Mouse (Mus musculus) MEL (cell line): ENCODE results near the gene Gpatch11. TPM values are rescaled to one million over a fixed set of nuclear protein-coding genes. Genes with fewer than 3 reads are reported as not detected.

ENCODE experiments used
- DNase-seq: peaks from one replicate; pipeline ENCODE4 v3.0.0; 2011; ENCODE audit warnings: low read depth, low spot score
- H3K27ac ChIP-seq: 2 replicates; pipeline ENCODE4 v1.5.1; 2012; ENCODE audit warnings: low read depth, mild to moderate bottlenecking, control low read depth, low read length, moderate library complexity; ENCODE audit not compliant: control insufficient read depth
- H3K27me3 ChIP-seq, 2 experiments: fragments of 150-350 bp in 1 of 2; sonication (generic) in 1 of 2; 2 replicates each; pipeline ENCODE4 v1.6.1; 2012; ENCODE audit warnings: low read length in 2 of 2, mild to moderate bottlenecking in 2 of 2, improper control_type of control experiment in 1 of 2, moderate library complexity in 1 of 2; ENCODE audit not compliant: insufficient read depth in 2 of 2, control insufficient read depth in 1 of 2
- H3K36me3 ChIP-seq, 2 experiments: 2 replicates each; pipeline ENCODE4 v1.6.1; 2012 to 2014; ENCODE audit warnings: low read length in 2 of 2, improper control_type of control experiment in 1 of 2, inconsistent platforms in 1 of 2, mild to moderate bottlenecking in 1 of 2; ENCODE audit not compliant: insufficient read depth in 2 of 2, control insufficient read depth in 1 of 2
- H3K4me1 ChIP-seq, 2 experiments: fragments of 150-350 bp in 1 of 2; sonication (generic) in 1 of 2; 2 replicates each; pipeline ENCODE4 v1.6.1; 2012; ENCODE audit warnings: low read length in 2 of 2, improper control_type of control experiment in 1 of 2, mild to moderate bottlenecking in 1 of 2; ENCODE audit not compliant: insufficient read depth in 2 of 2, control insufficient read depth in 1 of 2
- H3K4me3 ChIP-seq, 2 experiments: fragments of 150-350 bp in 1 of 2; sonication (generic) in 1 of 2; 2 replicates each; pipeline ENCODE4 v1.5.1; 2012; ENCODE audit warnings: low read depth in 2 of 2, low read length in 2 of 2, mild to moderate bottlenecking in 2 of 2, moderate library complexity in 2 of 2, control low read depth in 1 of 2, improper control_type of control experiment in 1 of 2; ENCODE audit not compliant: control insufficient read depth in 1 of 2, insufficient read depth in 1 of 2
- H3K79me2 ChIP-seq: 2 replicates; pipeline ENCODE4 v1.6.1; 2012; ENCODE audit warnings: mild to moderate bottlenecking, low read length, moderate library complexity; ENCODE audit not compliant: control insufficient read depth, poor library complexity, insufficient read depth
- H3K9ac ChIP-seq: 2 replicates; pipeline ENCODE4 v1.6.1; 2012; ENCODE audit warnings: low read depth, mild to moderate bottlenecking, control low read depth, low read length, moderate library complexity; ENCODE audit not compliant: control insufficient read depth, poor library complexity, severe bottlenecking
- H3K9me3 ChIP-seq: fragments of 150-350 bp; sonication (generic); replicated peaks from 2 replicates; pipeline ENCODE4 v1.6.1; 2012; ENCODE audit warnings: mild to moderate bottlenecking, low read length, improper control_type of control experiment, moderate library complexity; ENCODE audit not compliant: insufficient read depth
- CHD1 ChIP-seq: IDR thresholded peaks from 2 replicates; pipeline ENCODE4 v1.6.1; 2012; ENCODE audit warnings: low read depth, mild to moderate bottlenecking, inconsistent platforms, low read length, improper control_type of control experiment
- CHD2 ChIP-seq: IDR thresholded peaks from 2 replicates; pipeline ENCODE4 v1.6.1; 2011; ENCODE audit warnings: low read length, improper control_type of control experiment
- CTCF ChIP-seq, 3 experiments: IDR thresholded peaks in 2 of 3; conservative IDR thresholded peaks in 1 of 3; 2 replicates each; pipeline ENCODE4 v1.5.1; 2011 to 2012; ENCODE audit warnings: low read length in 3 of 3, low read depth in 2 of 3, mild to moderate bottlenecking in 2 of 3, improper control_type of control experiment in 1 of 3, inconsistent platforms in 1 of 3, mixed read lengths in 1 of 3, moderate library complexity in 1 of 3; ENCODE audit not compliant: control insufficient read depth in 1 of 3, insufficient read depth in 1 of 3, poor library complexity in 1 of 3, severe bottlenecking in 1 of 3
- ELF1 ChIP-seq: IDR thresholded peaks from 2 replicates; pipeline ENCODE4 v1.6.1; 2014; ENCODE audit warnings: low read depth, mild to moderate bottlenecking, inconsistent platforms, low read length, improper control_type of control experiment, moderate library complexity
- EP300 ChIP-seq, 2 experiments: IDR thresholded peaks; 2 replicates each; pipeline ENCODE4 v1.6.1; 2011; ENCODE audit warnings: improper control_type of control experiment in 2 of 2, low read length in 2 of 2, low read depth in 1 of 2, mild to moderate bottlenecking in 1 of 2
- ETS1 ChIP-seq: IDR thresholded peaks from 2 replicates; pipeline ENCODE4 v1.6.1; 2012; ENCODE audit warnings: low read depth, mild to moderate bottlenecking, inconsistent platforms, low read length, improper control_type of control experiment, moderate library complexity
- GATA1 ChIP-seq: IDR thresholded peaks from 2 replicates; pipeline ENCODE4 v1.6.1; 2011; ENCODE audit warnings: low read depth, low read length, improper control_type of control experiment
- HCFC1 ChIP-seq: IDR thresholded peaks from 2 replicates; pipeline ENCODE4 v1.6.1; 2012; ENCODE audit warnings: low read depth, mild to moderate bottlenecking, inconsistent platforms, low read length, improper control_type of control experiment, moderate library complexity
- JUND ChIP-seq: IDR thresholded peaks from 2 replicates; pipeline ENCODE4 v1.6.1; 2011; ENCODE audit warnings: low read depth, mild to moderate bottlenecking, improper control_type of control experiment, low read length
- KAT2A ChIP-seq: conservative IDR thresholded peaks from 2 replicates; pipeline ENCODE4 v1.6.1; 2012; ENCODE audit warnings: low read depth, low read length, improper control_type of control experiment, inconsistent platforms
- MAZ ChIP-seq: IDR thresholded peaks from 2 replicates; pipeline ENCODE4 v1.6.1; 2012; ENCODE audit warnings: low read depth, mild to moderate bottlenecking, inconsistent platforms, low read length, improper control_type of control experiment
- MXI1 ChIP-seq: IDR thresholded peaks from 2 replicates; pipeline ENCODE4 v1.6.1; 2011; ENCODE audit warnings: mild to moderate bottlenecking, low read depth, low read length, improper control_type of control experiment
- NELFE ChIP-seq: IDR thresholded peaks from 2 replicates; pipeline ENCODE4 v1.6.1; 2011; ENCODE audit warnings: low read depth, low read length, improper control_type of control experiment
- NRF1 ChIP-seq: IDR thresholded peaks from 2 replicates; pipeline ENCODE4 v1.6.1; 2014; ENCODE audit warnings: low read depth, mild to moderate bottlenecking, inconsistent platforms, low read length, improper control_type of control experiment, moderate library complexity; ENCODE audit not compliant: poor library complexity, insufficient read depth, severe bottlenecking
- POLR2A ChIP-seq, 2 experiments: IDR thresholded peaks; 2 replicates each; pipeline ENCODE4 v1.6.1; 2011 to 2012; ENCODE audit warnings: low read length in 2 of 2, mild to moderate bottlenecking in 2 of 2, control low read depth in 1 of 2, improper control_type of control experiment in 1 of 2, low read depth in 1 of 2, moderate library complexity in 1 of 2; ENCODE audit not compliant: control insufficient read depth in 1 of 2, insufficient read depth in 1 of 2, poor library complexity in 1 of 2
- POLR2AphosphoS2 ChIP-seq: IDR thresholded peaks from 2 replicates; pipeline ENCODE4 v1.6.1; 2011; ENCODE audit warnings: low read length, improper control_type of control experiment
- SIN3A ChIP-seq: IDR thresholded peaks from 2 replicates; pipeline ENCODE4 v1.6.1; 2012; ENCODE audit warnings: low read length, improper control_type of control experiment, inconsistent platforms
- SMC3 ChIP-seq: IDR thresholded peaks from 2 replicates; pipeline ENCODE4 v1.6.1; 2011; ENCODE audit warnings: low read depth, low read length, improper control_type of control experiment
- TAL1 ChIP-seq: IDR thresholded peaks from 2 replicates; pipeline ENCODE4 v1.6.1; 2012; ENCODE audit warnings: mild to moderate bottlenecking, inconsistent platforms, low read length, moderate library complexity, mixed read lengths
- TBP ChIP-seq: IDR thresholded peaks from 2 replicates; pipeline ENCODE4 v1.8.0; 2011; ENCODE audit warnings: low read depth, low read length, improper control_type of control experiment
- TCF12 ChIP-seq: IDR thresholded peaks from 2 replicates; pipeline ENCODE4 v1.6.1; 2014; ENCODE audit warnings: low read depth, mild to moderate bottlenecking, inconsistent platforms, low read length, improper control_type of control experiment, moderate library complexity
- USF1 ChIP-seq: IDR thresholded peaks from 2 replicates; pipeline ENCODE4 v1.6.1; 2014; ENCODE audit warnings: low read depth, mild to moderate bottlenecking, inconsistent platforms, low read length, improper control_type of control experiment, moderate library complexity
- USF2 ChIP-seq, 2 experiments: IDR thresholded peaks; 2 replicates each; pipeline ENCODE4 v1.6.1; 2011 to 2012; ENCODE audit warnings: improper control_type of control experiment in 2 of 2, low read length in 2 of 2, borderline replicate concordance in 1 of 2, inconsistent platforms in 1 of 2, low read depth in 1 of 2, mild to moderate bottlenecking in 1 of 2; ENCODE audit not compliant: insufficient read depth in 1 of 2
- ZMIZ1 ChIP-seq: IDR thresholded peaks from 2 replicates; pipeline ENCODE4 v1.6.1; 2012; ENCODE audit warnings: low read depth, mild to moderate bottlenecking, inconsistent platforms, low read length, improper control_type of control experiment, moderate library complexity
- polyA plus RNA-seq, 2 experiments: library from polyadenylated mRNA; stranded (reverse) in 1 of 2; unstranded in 1 of 2; fragments of >175 nt in 1 of 2; fragments of >200 nt in 1 of 2; gene quantifications; 2 replicates each; pipeline versions ENCODE4 v1.2.1 to v1.2.4; 2012; ENCODE audit warnings: low replicate concordance in 2 of 2, low read depth in 1 of 2; ENCODE audit not compliant: insufficient read length in 2 of 2, insufficient read depth in 1 of 2, missing spikeins in 1 of 2
- total RNA-seq: library from RNA; depleted of rRNA; stranded (reverse); fragments of 300-350 nt; gene quantifications from 2 replicates; pipeline ENCODE4 v1.2.3, GENCODE M21; 2012; rRNA removed

The Gpatch11 gene
- total RNA-seq (9.5 and 10.3 TPM in 2 replicates), polyA plus RNA-seq (10 to 100 TPM in 1 of 2 experiments, not detected in 1; 12.4 TPM)

- Histone ChIP-seq H3K9me3 (no peaks in the 10 kb centered on the region), H3K9ac (peak within 1 kb of the TSS; percentile 94), H3K27ac (peak within 1 kb of the TSS; percentile 59), H3K79me2 (peaks cover 4% of the 10 kb centered on the region; the same call in 1 of the 2 replicates), H3K4me1 (peaks cover 4 to 9% of the 10 kb centered on the region in 2 experiments), H3K4me3 (peak within 1 kb of the TSS; percentile 94 to 100)
- DNase-seq: peak; percentile 98
- TF ChIP-seq TCF12 (peak; percentile 41; the same call in 1 of the 2 replicates), NELFE (peak; percentile 80), MXI1 (peak; percentile 51), CTCF (IDR thresholded peaks at IDR 0.05 in 2 of 3, conservative IDR thresholded peaks at IDR 0.05 in 1 of 3; ENCODE audit: control insufficient read depth in 1 of 3, insufficient read depth in 1 of 3, low read depth in 2 of 3, low read length in 3 of 3, poor library complexity in 1 of 3, severe bottlenecking in 1 of 3) (no peak), POLR2A (IDR thresholded peaks at IDR 0.05; ENCODE audit: control insufficient read depth in 1 of 2, insufficient read depth in 1 of 2, low read depth in 1 of 2, low read length in 2 of 2, poor library complexity in 1 of 2) (peak; percentile 87 to 89), GATA1 (no peak), NRF1 (peak; percentile 99; the same call in 1 of the 2 replicates), ETS1 (no peak), TAL1 (no peak), CHD1 (0 out of 2 replicates have a peak, but pooled peaks have one; percentile 23), CHD2 (no peak), USF2 (IDR thresholded peaks at IDR 0.05; ENCODE audit: borderline replicate concordance in 1 of 2, insufficient read depth in 1 of 2, low read depth in 1 of 2, low read length in 2 of 2) (no peak), POLR2AphosphoS2 (peak; percentile 94; the same call in 1 of the 2 replicates), TBP (peak; percentile 10; the same call in 1 of the 2 replicates), ZMIZ1 (peak; percentile 92), ELF1 (peak; percentile 87), SMC3 (no peak), EP300 (IDR thresholded peaks at IDR 0.05; ENCODE audit: low read depth in 1 of 2, low read length in 2 of 2) (no peak), SIN3A (peak; percentile 79), KAT2A (peak; percentile 31; the same call in 1 of the 2 replicates), MAZ (0 out of 2 replicates have a peak, but pooled peaks have one; percentile 10), USF1 (no peak), HCFC1 (peak; percentile 80; the same call in 1 of the 2 replicates), JUND (no peak)
- TF ChIP-seq, all 39 proteins: peak for 14
- Histone ChIP-seq H3K27me3 (no peaks in the 10 kb centered on the region), H3K36me3 (peaks cover 0 to 13% of the 10 kb centered on the region in 2 experiments; a peak in 2 of 4 replicates)
These were observed at the start of gene Gpatch11, which contains the start of gene Heatr5b for GRCm38 (mm10) chr17:78834856-78835835. TSS of gene Gpatch11 (plus strand) at chr17:78835567. TSS of gene Heatr5b (minus strand) at chr17:78835364.
